Mouse (Mus musculus) ES-Bruce4 (cell line): ENCODE data around the gene BC017158.

Experiments
- CTCF ChIP-seq: IDR thresholded peaks from one replicate; pipeline ENCODE4 v1.8.1; 2011; ENCODE audit warnings: low read depth, low read length
- EP300 ChIP-seq: IDR thresholded peaks from 2 replicates; pipeline ENCODE4 v1.6.1; 2011; ENCODE audit warnings: low read depth, low read length; ENCODE audit not compliant: insufficient read depth
- POLR2A ChIP-seq: IDR thresholded peaks from one replicate; pipeline ENCODE4 v1.8.1; 2011; ENCODE audit warnings: low read length; ENCODE audit not compliant: insufficient read depth

DNA sequence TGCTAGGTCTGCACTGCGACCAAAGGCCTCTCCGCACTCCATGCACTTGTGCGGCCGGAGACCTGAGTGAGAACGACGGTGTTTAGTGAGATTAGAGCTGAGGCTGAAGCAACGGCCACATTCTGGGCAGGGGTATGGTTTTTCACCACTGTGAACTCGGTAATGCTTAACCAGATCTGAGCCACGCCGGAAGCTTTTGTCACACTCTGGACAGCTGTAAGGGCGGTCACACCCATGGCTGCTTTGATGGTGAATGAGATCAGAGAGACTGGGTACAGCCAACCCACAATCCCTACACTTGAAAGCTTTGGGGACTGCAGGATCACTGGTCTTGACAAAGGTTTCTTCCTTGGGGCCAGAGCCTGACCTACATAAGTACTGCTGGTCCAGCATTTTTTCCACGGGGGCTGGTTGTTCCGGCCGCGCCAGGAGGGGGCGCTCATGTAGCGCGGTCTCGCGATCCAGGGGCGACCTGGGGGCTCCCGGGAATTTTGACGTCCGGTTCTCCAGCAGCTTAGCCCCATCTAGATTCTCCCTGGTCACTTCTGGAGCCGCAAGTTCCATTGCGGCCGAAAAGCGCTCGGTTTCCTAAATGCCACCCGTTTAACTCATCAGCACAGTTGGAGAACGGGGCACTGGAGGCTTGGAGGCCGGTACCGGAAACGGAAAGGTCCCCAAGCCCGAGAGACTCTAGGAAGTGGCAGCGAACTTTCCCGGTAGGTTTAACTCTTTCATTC, 60.9 kb downstream of the BC017158 start, which contains the start of gene Armc5:
- peak; percentile 59 for TF ChIP-seq CTCF
- no peak for TF ChIP-seq EP300
- TF ChIP-seq POLR2A: no peak
